Mouse (Mus musculus): Measurements from ENCODE around the gene Clns1a. TPM values are rescaled to one million over a fixed set of nuclear protein-coding genes. Genes with fewer than 3 reads are reported as not detected.

The Clns1a gene
- polyA plus RNA-seq, 1 experiment from 2014 or later = 96.0 TPM

- Histone ChIP-seq H3K4me2 (no peak overlapping the region), H3K9me3 (no peaks in the 10 kb centered on the region), H3K27me3 (replicated peaks) (no peaks in the 10 kb centered on the region), H3K4me3 (no peak overlapping the region), H3K4me1 (no peaks in the 10 kb centered on the region), H3K9ac (no peak overlapping the region), H3K27ac (replicated peaks) (no peak overlapping the region), H3K36me3 (no peaks in the 10 kb centered on the region)
- WGBS = 61% methylated on average over 8 of the region's 8 CpGs
- no peak for ATAC-seq (ENCODE audit: extremely low read depth, insufficient number of reproducible peaks, low FRiP score, low TSS enrichment)
These were observed 71.4 kb downstream of the Clns1a start for GRCm38 (mm10) chr7:97767841-97768240.

DNA sequence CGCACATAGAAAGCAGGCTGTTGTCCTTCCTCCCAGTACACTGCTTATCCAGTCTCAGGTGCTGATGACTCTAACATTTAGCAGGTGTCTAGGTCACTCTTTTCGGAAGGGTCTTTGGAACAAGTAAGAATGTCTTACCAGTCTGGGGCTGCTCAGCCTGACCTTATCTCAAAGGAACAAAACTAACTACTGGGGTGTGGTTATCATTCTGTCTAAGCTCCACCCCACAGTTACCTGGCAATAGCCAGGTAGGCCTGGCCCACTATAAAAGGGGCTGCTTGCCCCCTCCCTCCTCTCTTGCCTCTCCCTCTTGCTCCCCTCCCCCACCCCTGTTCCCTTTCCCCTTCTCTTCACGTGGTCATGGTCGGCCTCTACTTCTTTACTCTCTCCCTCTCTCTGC lies 72.6 kb downstream of the Clns1a start:
- no peak overlapping the region for H3K27ac ChIP-seq (replicated peaks)
- ATAC-seq (ENCODE audit: extremely low read depth, insufficient number of reproducible peaks, low FRiP score, low TSS enrichment) = no peak
- 72% methylated on average over 4 of the region's 4 CpGs for WGBS
- H3K9ac ChIP-seq = no peak overlapping the region
- no peak overlapping the region for H3K4me2 ChIP-seq
- no peaks in the 10 kb centered on the region for H3K4me1 ChIP-seq
- no peaks in the 10 kb centered on the region for H3K36me3 ChIP-seq
- no peaks in the 10 kb centered on the region for H3K9me3 ChIP-seq
- H3K27me3 ChIP-seq (replicated peaks) = no peaks in the 10 kb centered on the region
- no peak overlapping the region for H3K4me3 ChIP-seq

Other genes starting within 250 kb of the Clns1a start
- gene Kctd14, start 245.3 kb upstream of the Clns1a start, polyA plus RNA-seq (2015; fragmentation: Nextera tagmentation; extraction: Ambion mirVana) = 1.4 TPM in 2 replicates
- 30.1 and 32.4 TPM in 2 replicates for gene Ints4, start 215.7 kb upstream of the Clns1a start, polyA plus RNA-seq (2015; fragmentation: Nextera tagmentation; extraction: Ambion mirVana)
- gene Aamdc, start 117.1 kb upstream of the Clns1a start, polyA plus RNA-seq (2015; fragmentation: Nextera tagmentation; extraction: Ambion mirVana) = 36.4 and 39.7 TPM in 2 replicates
- 11.2 and 14.0 TPM in 2 replicates for gene Rsf1, start 116.7 kb upstream of the Clns1a start, polyA plus RNA-seq (2015; fragmentation: Nextera tagmentation; extraction: Ambion mirVana)
- 2.4 and 2.7 TPM in 2 replicates for gene Aqp11, start 41.7 kb downstream of the Clns1a start, polyA plus RNA-seq (2015; fragmentation: Nextera tagmentation; extraction: Ambion mirVana)
- gene Pak1, start 91.9 kb downstream of the Clns1a start, polyA plus RNA-seq (2015; fragmentation: Nextera tagmentation; extraction: Ambion mirVana) = 4.6 and 4.7 TPM in 2 replicates
- gene Gdpd4, start 223.3 kb downstream of the Clns1a start, polyA plus RNA-seq (2015; fragmentation: Nextera tagmentation; extraction: Ambion mirVana) = not detected in 2 replicates